Mouse (Mus musculus) layer of hippocampus, adult 9-10 months (tissue): ENCODE measurements at regions not wholly inside any gene's neighbourhood (a gene's known extent, or its start where the extent isn't known, plus 50 kb on each side); places are given as distances from the start of the nearest gene placed in this dataset.
A peak's percentile ranks its signal among the peaks of the same experiment; 100 is the strongest.
"Not testable (repeated sequence)": the region's sequence is repeated elsewhere in the genome, so short reads cannot be mapped to it uniquely, and the experiment has no call there.

Source experiments
- DNase-seq: peaks from one replicate; pipeline ENCODE4 v3.0.0; 2022; ENCODE audit warnings: low spot score

- not testable (repeated sequence) for DNase-seq
Measured at GRCm38 (mm10) chr19:19750069-19750599, 639.1 kb upstream of the Rorb start.

- DNase-seq, result no peak
Measured at GRCm38 (mm10) chr19:19747821-19748488, 637.0 kb upstream of the Rorb start.

- DNase-seq, result peak; percentile 8
Measured at GRCm38 (mm10) chr19:19719939-19720338, 608.9 kb upstream of the Rorb start.
